Mouse (Mus musculus): Measurements from ENCODE around the gene Eid2.
A peak's percentile ranks its signal among the peaks of the same experiment; 100 is the strongest.

Gene Eid2

DNA sequence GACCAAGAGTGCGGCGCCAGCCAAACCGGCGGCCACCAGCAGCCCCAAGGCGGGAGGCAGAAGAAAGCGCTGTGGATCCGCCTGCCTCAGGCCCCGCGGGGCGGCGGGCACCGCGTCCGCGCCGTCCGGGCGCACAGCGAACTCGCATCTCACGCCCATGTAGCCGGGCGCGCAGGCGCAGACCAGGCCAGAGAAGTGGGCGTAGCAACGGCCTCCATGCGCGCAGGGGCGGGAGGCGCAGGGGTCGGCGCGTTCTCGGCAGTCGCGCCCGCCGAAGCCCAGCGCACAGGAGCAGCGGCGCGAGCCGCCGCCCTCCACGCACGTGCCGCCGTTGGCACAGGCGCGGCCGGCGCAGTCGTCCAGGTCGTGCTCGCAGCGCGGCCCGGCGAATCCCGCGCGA lies 26.8 kb downstream of the Eid2 start:
- peak; percentile 91 for DNase-seq

DNA sequence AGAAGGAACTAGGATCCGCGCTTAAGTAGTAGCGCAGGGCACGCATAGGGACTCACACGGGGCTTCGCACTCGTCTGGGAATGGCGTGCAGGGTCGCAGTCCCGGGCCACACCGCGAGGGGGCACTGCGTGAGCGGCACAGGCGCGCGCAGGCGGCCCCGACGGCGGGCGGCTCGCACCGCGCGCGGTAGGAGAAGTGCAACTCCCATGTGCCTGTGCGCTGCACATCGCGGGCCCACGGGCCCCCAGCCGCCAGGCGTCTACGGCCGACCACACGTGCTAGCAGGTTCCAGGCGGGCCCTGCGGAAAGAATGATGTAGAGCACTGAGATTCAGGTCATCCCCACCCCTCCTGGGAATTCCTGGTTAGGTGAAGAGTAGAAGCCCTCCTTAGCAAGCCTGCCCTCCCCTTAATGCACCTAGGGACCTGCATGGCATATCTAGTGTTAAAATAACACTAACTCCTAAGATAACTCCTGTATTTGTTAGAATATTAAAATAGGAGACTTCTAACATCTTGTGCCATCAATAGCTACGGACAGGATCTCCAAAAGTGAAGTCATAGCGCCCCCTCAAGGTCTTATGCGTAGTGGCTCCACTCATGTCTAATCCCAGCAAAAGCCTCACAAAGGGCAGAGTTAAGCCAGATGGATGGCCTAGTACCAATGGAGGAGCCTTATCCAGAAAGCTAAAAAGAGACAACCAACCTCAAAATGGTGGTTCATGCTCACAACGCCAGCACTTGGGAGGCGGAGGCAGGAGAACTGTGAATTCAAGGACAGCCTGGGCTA lies 31.4 kb downstream of the Eid2 start:
- DNase-seq, result peak; percentile 92

DNA sequence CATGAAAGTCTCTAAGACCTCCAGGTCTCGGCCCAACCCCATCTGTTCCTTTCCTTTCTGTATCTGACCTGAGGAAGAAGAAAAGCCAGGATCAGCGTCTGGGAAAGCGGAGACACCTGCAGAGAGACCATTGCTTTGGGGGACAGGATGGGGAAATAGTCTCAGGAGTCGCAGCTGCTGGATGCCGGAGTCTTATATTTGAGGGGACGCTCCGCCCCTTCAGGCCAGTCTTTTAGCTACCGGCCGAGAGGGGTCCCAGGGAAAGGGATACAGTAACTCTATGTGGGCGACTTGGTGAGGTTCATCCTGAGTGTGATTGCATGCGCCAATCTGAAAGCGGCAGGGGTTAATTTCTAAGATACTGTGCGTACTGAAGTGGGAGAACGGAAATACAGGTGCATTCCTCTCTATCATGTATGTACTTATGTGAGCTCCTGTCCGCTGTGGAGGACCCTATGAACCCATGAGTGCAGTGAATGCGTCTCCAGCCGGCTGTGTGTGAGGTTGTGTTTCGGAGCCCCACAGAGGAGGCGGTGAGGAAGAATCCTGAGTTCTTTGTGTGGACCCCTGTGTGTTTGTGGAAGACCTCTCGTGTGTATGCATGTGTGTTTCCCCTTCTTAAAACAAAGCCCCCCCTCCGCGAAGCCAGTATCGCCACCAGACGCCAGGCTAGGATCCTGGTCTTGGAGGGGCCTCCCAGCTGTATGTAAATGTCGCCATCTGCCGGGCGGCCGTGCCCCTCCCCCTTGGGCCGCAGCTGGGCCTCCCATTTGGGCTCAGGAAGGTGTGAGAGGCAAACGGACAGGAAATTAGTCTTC lies 34.1 kb downstream of the Eid2 start, which contains the start of gene Dll3:
Gene Dll3, minus strand, starts transcription at position 623 of the 818 bp plus-strand sequence.
- DNase-seq, result peak; percentile 93

DNA sequence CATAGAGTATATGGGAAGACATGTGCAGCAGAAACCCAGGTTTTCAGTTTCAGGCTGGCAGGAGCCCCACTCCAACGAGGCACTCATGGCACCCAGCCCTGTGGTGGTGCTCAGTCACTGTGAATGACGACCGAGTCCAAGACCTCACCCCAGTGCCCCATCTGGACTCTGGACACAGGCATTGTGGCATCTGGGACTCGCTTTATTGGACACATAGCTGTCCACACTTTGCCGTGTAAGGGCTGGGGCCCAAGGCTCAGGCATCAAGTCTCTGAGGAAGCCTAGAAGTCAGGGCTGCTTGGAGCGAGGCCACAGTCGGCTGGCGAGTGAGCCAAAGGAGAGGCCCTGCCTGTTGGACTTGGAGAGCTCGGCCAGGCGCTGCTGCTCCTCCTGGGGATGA lies 38.0 kb downstream of the Eid2 start:
- no peak for DNase-seq

DNA sequence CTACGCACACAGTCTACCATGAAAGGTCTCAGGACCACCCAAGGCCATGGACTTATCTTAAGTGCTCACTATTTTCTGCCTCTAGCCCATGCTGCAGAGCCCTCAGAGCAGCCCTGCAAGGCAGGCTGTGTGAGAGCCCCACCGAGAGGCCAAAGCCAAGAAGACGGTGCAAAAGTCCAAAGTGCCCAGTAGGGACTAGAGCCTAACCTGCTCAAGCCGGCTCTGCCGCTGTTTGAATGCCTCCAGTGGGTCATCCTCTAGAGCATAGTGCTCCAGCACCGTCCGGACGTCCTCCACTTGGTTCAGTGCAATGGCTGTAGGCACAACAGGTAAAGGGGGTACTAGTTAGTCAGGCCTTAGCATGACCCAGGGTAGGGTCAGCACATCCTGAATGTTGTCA lies 38.5 kb downstream of the Eid2 start:
- DNase-seq, result no peak

DNA sequence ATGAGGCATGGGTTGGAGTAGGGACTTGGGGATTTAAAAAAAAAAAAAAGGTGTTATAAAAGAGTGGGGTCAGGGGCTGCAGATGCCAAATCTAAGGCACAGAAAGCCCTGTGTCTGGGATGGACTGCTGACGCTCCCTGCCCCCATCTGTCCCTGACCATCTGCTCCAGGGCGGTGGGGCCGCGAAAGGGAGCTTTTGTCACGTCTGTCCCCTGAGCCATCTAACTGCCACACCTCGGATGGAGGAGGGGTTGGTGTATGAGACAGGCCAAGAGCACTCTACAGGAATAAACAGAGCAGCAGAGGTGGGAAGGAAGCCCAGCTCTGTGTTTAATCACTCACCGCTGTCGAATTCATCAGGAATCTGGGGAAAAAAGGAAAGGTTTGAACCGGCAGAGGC lies 42.1 kb downstream of the Eid2 start:
- DNase-seq, result peak; percentile 78

DNA sequence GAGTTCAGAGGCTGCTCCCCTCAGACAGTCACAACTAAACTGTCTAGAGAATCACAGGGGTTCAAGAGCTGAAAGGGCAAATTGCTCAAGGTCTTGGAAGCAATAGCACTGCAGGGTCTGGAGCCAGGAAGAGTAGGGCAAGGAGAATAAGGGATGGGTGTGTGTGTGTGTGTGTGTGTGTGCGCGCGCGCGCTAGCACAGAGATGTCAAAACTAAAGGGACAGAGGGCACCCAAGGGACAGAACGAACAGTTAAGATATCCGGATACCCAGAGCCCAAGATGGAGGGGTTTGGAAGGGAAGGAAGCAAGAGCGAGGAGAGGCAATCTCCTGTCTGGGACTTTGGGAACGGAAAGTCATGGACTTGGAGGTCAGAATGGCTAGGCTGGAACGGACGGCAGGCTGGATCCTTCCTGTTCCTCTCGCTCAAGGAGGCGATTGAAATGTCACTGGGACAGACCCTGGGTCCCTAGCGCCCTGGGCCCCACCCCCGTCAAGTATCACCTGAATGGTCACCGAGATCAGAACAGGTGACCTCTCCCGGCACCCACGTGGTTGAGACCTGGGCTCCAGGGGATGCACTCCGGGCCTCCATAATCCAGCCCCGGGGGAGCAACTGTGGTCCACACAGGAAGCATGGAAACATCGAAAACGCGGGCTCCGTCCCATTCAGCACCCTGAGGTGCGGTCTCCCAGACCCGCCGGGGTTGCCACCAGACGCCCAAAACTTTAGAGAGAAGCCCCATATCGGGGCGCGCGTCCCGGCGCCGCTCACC lies 43.7 kb downstream of the Eid2 start:
- no peak for DNase-seq

DNA sequence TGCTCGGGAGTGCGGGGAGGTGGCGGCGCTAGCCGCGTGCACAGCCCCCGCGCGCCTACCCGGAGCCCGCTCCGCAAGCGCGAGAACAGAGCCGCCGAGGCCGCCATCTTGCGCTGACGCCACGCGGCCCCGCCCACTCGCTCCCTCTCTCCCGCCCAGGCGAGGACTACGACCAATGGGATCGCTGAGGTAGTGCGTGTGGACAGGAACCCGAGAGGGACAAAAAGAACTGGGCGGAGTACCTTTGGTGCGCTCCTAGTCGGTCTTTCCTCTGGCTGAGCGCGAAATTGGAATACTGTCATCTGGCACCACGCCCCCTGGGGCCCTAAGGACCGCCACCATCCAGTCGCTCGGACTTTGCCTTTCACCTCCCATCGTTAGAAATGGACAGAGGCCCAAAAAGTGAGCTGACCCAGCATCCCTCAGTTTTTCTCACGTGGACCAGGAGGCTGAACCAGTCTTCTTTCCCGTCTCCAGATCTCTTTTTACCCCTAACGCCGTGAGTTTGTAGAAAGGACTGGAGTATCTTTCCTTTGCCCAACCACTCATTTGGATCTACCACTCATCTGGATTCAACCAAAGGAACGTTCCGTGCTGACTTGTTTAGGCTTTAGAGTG lies 44.4 kb downstream of the Eid2 start, which contains the start of gene Timm50:
Gene Timm50, minus strand, starts transcription at position 147 of the 618 bp plus-strand sequence.
- DNase-seq, result peak; percentile 99

DNA sequence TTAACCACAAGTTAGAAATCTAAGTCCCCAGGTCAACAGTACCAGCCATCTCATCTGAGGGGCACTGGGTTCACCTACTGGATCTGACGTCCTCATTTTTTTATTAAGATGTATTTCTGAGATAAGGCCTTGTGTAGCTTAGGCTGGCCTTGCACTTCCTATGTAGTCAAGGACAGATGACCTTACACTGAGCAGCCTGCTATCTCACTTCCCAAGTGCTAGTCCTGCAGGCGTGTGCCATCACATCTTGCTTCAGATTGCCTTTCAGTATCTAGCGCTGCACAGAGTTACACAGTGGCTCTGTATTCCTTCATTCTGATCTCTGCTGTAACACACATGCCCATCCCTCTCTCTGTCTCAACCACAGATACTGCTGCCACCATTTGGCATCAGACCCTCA lies 50.4 kb downstream of the Eid2 start:
- no peak for DNase-seq

DNA sequence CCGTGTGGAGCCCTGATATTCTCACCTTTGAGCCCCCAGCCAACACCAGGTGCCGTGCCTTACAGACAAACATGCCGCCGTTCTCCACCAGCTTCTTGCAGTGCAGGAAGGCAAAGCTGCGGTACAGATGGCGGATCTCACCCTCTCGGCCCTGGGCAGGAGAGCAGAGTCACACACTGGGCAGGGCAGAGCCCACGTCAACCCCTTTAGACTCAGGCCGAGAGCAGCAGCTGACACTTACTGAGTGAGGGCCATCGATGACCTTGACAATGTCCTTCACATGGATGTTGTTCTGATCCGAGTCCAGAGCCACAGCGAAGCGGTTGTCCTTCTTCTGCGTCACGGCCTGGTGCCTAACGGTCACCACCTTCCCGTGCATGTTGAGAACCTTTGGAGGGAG lies 51.0 kb downstream of the Eid2 start:
- no peak for DNase-seq
